Mouse (Mus musculus) limb, embryonic 11.5 days (tissue): ENCODE measurements at regions not wholly inside any gene's neighbourhood (a gene's known extent, or its start where the extent isn't known, plus 50 kb on each side); places are given as distances from the start of the nearest gene placed in this dataset.

Source experiments
- ATAC-seq: fragments of 200-750 bp; cut with Nextera tagmentation; 2 replicates; pipeline ENCODE4 v1.8.0; 2017; ENCODE audit warnings: low read depth; ENCODE audit not compliant: insufficient number of reproducible peaks, low FRiP score, low TSS enrichment
- DNase-seq: peaks from one replicate; pipeline ENCODE4 v3.0.0-alpha.2; 2015; ENCODE audit warnings: low spot score
- H3K27ac ChIP-seq: fragments of 300-500 bp; sonication (generic); replicated peaks from 2 replicates; pipeline ENCODE4 v1.5.1; 2014; ENCODE audit warnings: low read depth, mild to moderate bottlenecking, low read length
- H3K27me3 ChIP-seq: fragments of 300-500 bp; sonication (generic); 2 replicates; pipeline ENCODE4 v1.6.1; 2014; ENCODE audit warnings: mild to moderate bottlenecking, low read length, mixed read lengths; ENCODE audit not compliant: control insufficient read depth, insufficient read depth
- H3K36me3 ChIP-seq: fragments of 300-500 bp; sonication (generic); 2 replicates; pipeline ENCODE4 v1.6.1; 2014; ENCODE audit warnings: mild to moderate bottlenecking, low read length, moderate library complexity, mixed read lengths; ENCODE audit not compliant: control insufficient read depth, insufficient read depth
- H3K4me1 ChIP-seq: fragments of 300-500 bp; sonication (generic); 2 replicates; pipeline ENCODE4 v1.6.1; 2014; ENCODE audit warnings: low read length, mixed read lengths; ENCODE audit not compliant: control insufficient read depth, insufficient read depth
- H3K4me2 ChIP-seq: fragments of 300-500 bp; sonication (generic); 2 replicates; pipeline ENCODE4 v1.6.1; 2014; ENCODE audit warnings: low read depth, mild to moderate bottlenecking, moderate library complexity; ENCODE audit not compliant: severe bottlenecking
- H3K4me3 ChIP-seq: fragments of 300-500 bp; sonication (generic); 2 replicates; pipeline ENCODE4 v1.5.1; 2014; ENCODE audit warnings: low read depth, low read length
- H3K9ac ChIP-seq: fragments of 300-500 bp; sonication (generic); 2 replicates; pipeline ENCODE4 v1.6.1; 2014; ENCODE audit warnings: mild to moderate bottlenecking, low read length
- H3K9me3 ChIP-seq: fragments of 300-500 bp; sonication (generic); 2 replicates; pipeline ENCODE4 v1.6.1; 2016; ENCODE audit warnings: low read length; ENCODE audit not compliant: control insufficient read depth
- WGBS: fragments of 180-500 bp; shearing (Covaris S2); extraction: QIAGEN DNeasy Blood & Tissue Kit; methylation state at CpG from one replicate; pipeline ENCODE4 v1.1.7; 2014; 5-methylcytosine and 5-hydroxymethylcytosine counted together

GRCm38 (mm10) chr4:29034406-29034805, 221.5 kb downstream of the Epha7 start:
- Histone ChIP-seq H3K9ac (no peak overlapping the region), H3K27me3 (no peaks in the 10 kb centered on the region), H3K36me3 (no peaks in the 10 kb centered on the region), H3K27ac (no peak overlapping the region), H3K4me2 (no peak overlapping the region), H3K4me1 (no peaks in the 10 kb centered on the region), H3K4me3 (no peak overlapping the region), H3K9me3 (no peaks in the 10 kb centered on the region)
- ATAC-seq (no peak), DNase-seq (no peak)
- 82% methylated on average over 1 of the region's 1 CpGs for WGBS

GRCm38 (mm10) chr4:29039993-29040392, 227.1 kb downstream of the Epha7 start:
- Histone ChIP-seq H3K4me1 (no peaks in the 10 kb centered on the region), H3K27ac (no peak overlapping the region), H3K4me2 (no peak overlapping the region), H3K27me3 (no peaks in the 10 kb centered on the region), H3K9me3 (no peaks in the 10 kb centered on the region), H3K36me3 (no peaks in the 10 kb centered on the region), H3K4me3 (no peak overlapping the region), H3K9ac (no peak overlapping the region)
- no peak for DNase-seq
- ATAC-seq, result no peak
- WGBS, result 28% methylated on average over 1 of the region's 1 CpGs

- no peak overlapping the region for H3K27ac ChIP-seq
- no peaks in the 10 kb centered on the region for H3K9me3 ChIP-seq
- H3K36me3 ChIP-seq, result no peaks in the 10 kb centered on the region
- ATAC-seq, result no peak
- no peak overlapping the region for H3K4me2 ChIP-seq
- H3K9ac ChIP-seq, result no peak overlapping the region
- no peaks in the 10 kb centered on the region for H3K4me1 ChIP-seq
- H3K4me3 ChIP-seq, result no peak overlapping the region
- 95% methylated on average over 12 of the region's 12 CpGs for WGBS
- DNase-seq, result no peak
- H3K27me3 ChIP-seq, result no peaks in the 10 kb centered on the region
These were observed 256.0 kb downstream of the Epha7 start for GRCm38 (mm10) chr4:29068678-29069621.

- H3K4me1 ChIP-seq, result no peaks in the 10 kb centered on the region
- no peak overlapping the region for H3K9ac ChIP-seq
- ATAC-seq (no peak), DNase-seq (no peak)
- H3K36me3 ChIP-seq, result no peaks in the 10 kb centered on the region
- H3K27ac ChIP-seq, result no peak overlapping the region
- H3K4me2 ChIP-seq, result no peak overlapping the region
- no peaks in the 10 kb centered on the region for H3K27me3 ChIP-seq
- H3K9me3 ChIP-seq, result no peaks in the 10 kb centered on the region
- no peak overlapping the region for H3K4me3 ChIP-seq
These were observed 261.3 kb downstream of the Epha7 start for GRCm38 (mm10) chr4:29074204-29074603.

GRCm38 (mm10) chr4:29074851-29075250, 261.9 kb downstream of the Epha7 start:
- 90% methylated on average over 3 of the region's 3 CpGs for WGBS

GRCm38 (mm10) chr4:29076683-29077082, 263.8 kb downstream of the Epha7 start:
- Histone ChIP-seq H3K4me2 (no peak overlapping the region), H3K4me1 (no peaks in the 10 kb centered on the region), H3K9ac (no peak overlapping the region), H3K27ac (no peak overlapping the region), H3K36me3 (no peaks in the 10 kb centered on the region), H3K9me3 (no peaks in the 10 kb centered on the region), H3K4me3 (no peak overlapping the region), H3K27me3 (no peaks in the 10 kb centered on the region)
- ATAC-seq, result no peak
- no peak for DNase-seq
- 89% methylated on average over 3 of the region's 3 CpGs for WGBS

More at GRCm38 (mm10) chr4:29074851-29075250, 261.9 kb downstream of the Epha7 start:
- Histone ChIP-seq H3K4me2 (no peak overlapping the region), H3K9ac (no peak overlapping the region), H3K9me3 (no peaks in the 10 kb centered on the region), H3K36me3 (no peaks in the 10 kb centered on the region), H3K4me3 (no peak overlapping the region), H3K4me1 (no peaks in the 10 kb centered on the region), H3K27ac (no peak overlapping the region), H3K27me3 (no peaks in the 10 kb centered on the region)
- DNase-seq (no peak), ATAC-seq (no peak)

- no peak overlapping the region for H3K27ac ChIP-seq
- no peaks in the 10 kb centered on the region for H3K4me1 ChIP-seq
- no peaks in the 10 kb centered on the region for H3K36me3 ChIP-seq
- 94% methylated on average over 3 of the region's 3 CpGs for WGBS
- H3K9ac ChIP-seq, result no peak overlapping the region
- no peak overlapping the region for H3K4me3 ChIP-seq
- H3K4me2 ChIP-seq, result no peak overlapping the region
- no peaks in the 10 kb centered on the region for H3K27me3 ChIP-seq
- DNase-seq (no peak), ATAC-seq (no peak)
- no peaks in the 10 kb centered on the region for H3K9me3 ChIP-seq
These were observed 265.5 kb downstream of the Epha7 start for GRCm38 (mm10) chr4:29078391-29078790.

GRCm38 (mm10) chr4:29083545-29084290, 270.8 kb downstream of the Epha7 start:
- Histone ChIP-seq H3K27ac (no peak overlapping the region), H3K36me3 (no peaks in the 10 kb centered on the region), H3K4me2 (no peak overlapping the region), H3K9me3 (no peaks in the 10 kb centered on the region), H3K27me3 (no peaks in the 10 kb centered on the region), H3K9ac (no peak overlapping the region), H3K4me1 (no peaks in the 10 kb centered on the region), H3K4me3 (no peak overlapping the region)
- 59% methylated on average over 5 of the region's 5 CpGs for WGBS
- DNase-seq (no peak), ATAC-seq (no peak)
